Mouse (Mus musculus) liver, embryonic 11.5 days (tissue): ENCODE data around the gene Sdad1. TPM values are rescaled to one million over a fixed set of nuclear protein-coding genes. Genes with fewer than 3 reads are reported as not detected.
"Not testable (repeated sequence)": the region's sequence is repeated elsewhere in the genome, so short reads cannot be mapped to it uniquely, and the experiment has no call there.

Source experiments
- ATAC-seq: fragments of 200-750 bp; cut with Nextera tagmentation; replicated peaks from 2 replicates; pipeline ENCODE4 v1.8.0; 2017; ENCODE audit warnings: moderate number of reproducible peaks, mild to moderate bottlenecking, moderate TSS enrichment, moderate library complexity; ENCODE audit not compliant: low FRiP score
- DNase-seq: peaks from one replicate; pipeline ENCODE4 v3.0.0-alpha.2; 2017; ENCODE audit warnings: low spot score
- H3K27ac ChIP-seq: fragments of 300-500 bp; sonication (generic); 2 replicates; pipeline ENCODE4 v1.5.1; 2014; ENCODE audit warnings: mild to moderate bottlenecking, low read depth, low read length, control low read depth
- H3K27me3 ChIP-seq: fragments of 300-500 bp; sonication (generic); replicated peaks from 2 replicates; pipeline ENCODE4 v1.6.1; 2014; ENCODE audit warnings: low read length, mixed read lengths; ENCODE audit not compliant: control insufficient read depth, insufficient read depth
- H3K36me3 ChIP-seq: fragments of 300-500 bp; sonication (generic); 2 replicates; pipeline ENCODE4 v1.6.1; 2014; ENCODE audit warnings: mild to moderate bottlenecking, low read length, moderate library complexity, mixed read lengths; ENCODE audit not compliant: control insufficient read depth, insufficient read depth
- H3K4me1 ChIP-seq: fragments of 300-500 bp; sonication (generic); replicated peaks from 2 replicates; pipeline ENCODE4 v1.6.1; 2014; ENCODE audit warnings: low read length, mixed read lengths; ENCODE audit not compliant: control insufficient read depth, insufficient read depth
- H3K4me2 ChIP-seq: fragments of 300-500 bp; sonication (generic); 2 replicates; pipeline ENCODE4 v1.6.1; 2014; ENCODE audit warnings: mild to moderate bottlenecking, control low read depth, moderate library complexity
- H3K4me3 ChIP-seq: fragments of 300-500 bp; sonication (generic); 2 replicates; pipeline ENCODE4 v1.5.1; 2014; ENCODE audit warnings: low read depth, low read length, control low read depth
- H3K9ac ChIP-seq: fragments of 300-500 bp; sonication (generic); 2 replicates; pipeline ENCODE4 v1.6.1; 2014; ENCODE audit warnings: low read depth, low read length, control low read depth
- H3K9me3 ChIP-seq: fragments of 300-500 bp; sonication (generic); 2 replicates; pipeline ENCODE4 v1.6.1; 2016; ENCODE audit warnings: low read length, inconsistent platforms, mixed read lengths; ENCODE audit not compliant: control insufficient read depth
- WGBS: fragments of 180-500 bp; shearing (Covaris S2); extraction: QIAGEN DNeasy Blood & Tissue Kit; methylation state at CpG from one replicate; pipeline ENCODE4 v1.1.7; 2014; 5-methylcytosine and 5-hydroxymethylcytosine counted together
- polyA plus RNA-seq: library from polyadenylated mRNA; unstranded; fragments of >200 nt; fragmentation: Nextera tagmentation; extraction: Ambion mirVana; gene quantifications from 2 replicates; pipeline ENCODE4 v1.2.1, GENCODE M21; 2014

Gene Sdad1
- polyA plus RNA-seq: 48.7 and 52.9 TPM in 2 replicates

- WGBS: 2% methylated on average over 41 of the region's 41 CpGs
- H3K9ac ChIP-seq: peak within 1 kb of the TSS; percentile 83
- DNase-seq: peak; percentile 89
- H3K9me3 ChIP-seq: no peaks in the 10 kb centered on the region
- peak within 1 kb of the TSS; percentile 54; the same call in 1 of the 2 replicates for H3K27ac ChIP-seq
- peaks cover 11% of the 10 kb centered on the region for H3K36me3 ChIP-seq
- H3K4me2 ChIP-seq: peak within 1 kb of the TSS; percentile 65
- peak; percentile 89 for ATAC-seq
- peak within 1 kb of the TSS; percentile 83 for H3K4me3 ChIP-seq
- H3K27me3 ChIP-seq: no peaks in the 10 kb centered on the region
- peaks cover 14% of the 10 kb centered on the region for H3K4me1 ChIP-seq
Measured at GRCm38 (mm10) chr5:92309681-92310511, at the start of gene Sdad1. Gene Sdad1, minus strand, starts transcription at chr5:92310479.

DNA sequence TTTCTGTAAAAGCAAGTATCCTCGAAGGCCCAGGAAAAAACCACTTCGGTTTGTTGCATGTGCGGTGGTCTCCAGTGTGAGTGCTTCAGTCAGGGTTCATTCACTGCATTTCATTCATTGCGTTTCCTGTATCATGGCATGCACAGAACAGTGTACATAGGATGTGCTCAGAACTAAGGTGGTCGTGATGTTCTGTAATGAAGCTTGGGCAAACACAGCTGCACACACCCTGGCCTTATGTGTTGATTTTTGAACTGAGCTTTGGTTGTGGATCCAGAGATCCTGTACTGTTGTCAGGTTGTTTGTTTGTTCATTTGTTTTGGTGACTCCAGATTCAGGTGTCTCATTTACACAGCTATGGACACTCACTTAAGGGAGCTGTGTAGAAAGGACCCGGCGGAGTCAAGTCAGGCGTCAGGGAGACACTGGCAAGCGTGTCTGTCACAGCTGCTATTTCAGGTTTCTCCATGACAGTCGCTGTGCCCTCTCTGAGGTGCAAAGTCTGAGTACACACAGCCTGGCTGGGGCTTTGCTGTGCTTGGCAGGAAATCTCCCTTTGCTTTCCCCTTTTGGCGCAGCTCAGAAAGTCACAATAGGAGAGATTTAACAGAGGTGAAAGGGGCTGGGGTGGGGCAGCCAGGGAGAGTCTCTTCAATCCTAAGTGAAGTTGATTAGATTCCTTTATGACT lies 48.6 kb upstream of the Sdad1 start:
- DNase-seq: no peak
- WGBS: 74% methylated on average over 11 of the region's 11 CpGs
- no peaks in the 10 kb centered on the region for H3K4me1 ChIP-seq
- H3K4me3 ChIP-seq: no peak overlapping the region
- H3K9me3 ChIP-seq: no peaks in the 10 kb centered on the region
- no peaks in the 10 kb centered on the region for H3K27me3 ChIP-seq
- 0 out of 2 replicates have a peak overlapping the region, but pooled peaks have one; percentile 7 for H3K27ac ChIP-seq
- no peak overlapping the region for H3K4me2 ChIP-seq
- ATAC-seq: peak; percentile 39; the same call in 1 of the 2 replicates
- H3K9ac ChIP-seq: no peak overlapping the region
- H3K36me3 ChIP-seq: no peaks in the 10 kb centered on the region

- Histone ChIP-seq H3K36me3 (no peaks in the 10 kb centered on the region), H3K9ac (no peak overlapping the region), H3K27ac (no peak overlapping the region), H3K4me3 (no peak overlapping the region), H3K27me3 (no peaks in the 10 kb centered on the region), H3K9me3 (no peaks in the 10 kb centered on the region), H3K4me2 (no peak overlapping the region), H3K4me1 (no peaks in the 10 kb centered on the region)
- WGBS: 27% methylated on average over 12 of the region's 12 CpGs
- ATAC-seq (no peak), DNase-seq (no peak)
Measured at GRCm38 (mm10) chr5:92358033-92358432, 47.8 kb upstream of the Sdad1 start.

- Histone ChIP-seq H3K4me1 (peaks cover 5% of the 10 kb centered on the region; the same call in 1 of the 2 replicates), H3K27me3 (no peaks in the 10 kb centered on the region), H3K4me3 (peak overlapping the region; percentile 40), H3K9ac (0 out of 2 replicates have a peak overlapping the region, but pooled peaks have one; percentile 30), H3K9me3 (no peaks in the 10 kb centered on the region), H3K27ac (no peak overlapping the region; the same call in 1 of the 2 replicates), H3K36me3 (no peaks in the 10 kb centered on the region), H3K4me2 (peak overlapping the region; percentile 61)
- peak; percentile 45 for DNase-seq
- ATAC-seq: 0 out of 2 replicates have a peak, but pooled peaks have one; percentile 55
- 40% methylated on average over 11 of the region's 11 CpGs for whole genome bisulfite sequencing
Measured at GRCm38 (mm10) chr5:92353517-92353916, 43.2 kb upstream of the Sdad1 start.

- ATAC-seq, H3K9me3 ChIP-seq, H3K36me3 ChIP-seq, H3K4me1 ChIP-seq, H3K27me3 ChIP-seq, H3K4me3 ChIP-seq, DNase-seq, H3K27ac ChIP-seq, H3K9ac ChIP-seq: not testable (repeated sequence)
- 61% methylated on average over 4 of the region's 4 CpGs for WGBS
- peak overlapping the region; percentile 61 for H3K4me2 ChIP-seq
Measured at GRCm38 (mm10) chr5:92352716-92353115, 42.4 kb upstream of the Sdad1 start.

GRCm38 (mm10) chr5:92349731-92350130 lies 39.5 kb upstream of the Sdad1 start:
- Histone ChIP-seq H3K27ac (no peak overlapping the region), H3K4me2 (no peak overlapping the region), H3K36me3 (no peaks in the 10 kb centered on the region), H3K4me3 (no peak overlapping the region), H3K4me1 (peaks cover 8% of the 10 kb centered on the region; the same call in 1 of the 2 replicates), H3K9me3 (no peaks in the 10 kb centered on the region), H3K9ac (no peak overlapping the region), H3K27me3 (no peaks in the 10 kb centered on the region; the same call in none of the 2 replicates)
- DNase-seq: no peak
- no peak for ATAC-seq
- 79% methylated on average over 7 of the region's 7 CpGs for WGBS

DNA sequence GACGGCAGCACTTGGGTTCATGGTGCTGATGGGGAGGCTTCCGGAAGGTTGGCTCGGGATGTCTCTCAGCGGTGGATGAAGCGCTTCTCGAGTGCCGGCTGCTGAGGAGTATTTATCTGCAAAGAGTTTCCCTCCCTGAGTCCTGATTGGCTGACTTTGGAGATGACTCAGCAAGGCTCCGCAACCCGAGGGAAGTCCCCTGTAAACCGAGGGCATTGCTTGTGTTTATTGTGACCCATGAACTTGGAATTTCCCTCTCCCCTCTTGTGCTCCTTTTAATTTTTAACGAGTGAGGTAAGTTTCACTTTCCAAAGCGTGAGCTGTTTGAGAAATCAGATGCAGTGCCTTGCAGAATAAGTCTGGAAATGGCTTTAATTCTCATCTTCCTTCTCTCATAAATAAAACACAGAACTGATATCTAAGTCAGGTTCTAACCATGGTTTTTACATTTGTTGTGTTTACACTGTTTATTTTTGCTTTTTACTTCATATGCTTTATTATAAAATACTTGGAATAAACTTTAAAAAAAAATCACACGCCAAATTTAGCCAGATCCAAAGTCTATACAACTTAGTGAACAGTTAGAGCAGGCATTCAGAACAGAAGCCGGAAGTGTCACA lies 38.6 kb upstream of the Sdad1 start, which contains the start of gene Cxcl10:
Gene Cxcl10, minus strand, starts transcription at position 96 of the 620 bp plus-strand sequence.
- DNase-seq (peak; percentile 56), ATAC-seq (peak; percentile 82)
- 16% methylated on average over 14 of the region's 14 CpGs for WGBS
- Histone ChIP-seq H3K4me3 (peak within 1 kb of the TSS; percentile 14; the same call in 1 of the 2 replicates), H3K36me3 (no peaks in the 10 kb centered on the region), H3K9ac (no peak within 1 kb of the TSS), H3K4me1 (peaks cover 8% of the 10 kb centered on the region; the same call in 1 of the 2 replicates), H3K9me3 (no peaks in the 10 kb centered on the region), H3K4me2 (peak within 1 kb of the TSS; percentile 56), H3K27ac (no peak within 1 kb of the TSS), H3K27me3 (no peaks in the 10 kb centered on the region; the same call in none of the 2 replicates)

GRCm38 (mm10) chr5:92345006-92345405 lies 34.7 kb upstream of the Sdad1 start:
- Histone ChIP-seq H3K9me3 (no peaks in the 10 kb centered on the region), H3K4me1 (peaks cover 8% of the 10 kb centered on the region; the same call in 1 of the 2 replicates), H3K27ac (no peak overlapping the region), H3K4me2 (no peak overlapping the region), H3K4me3 (no peak overlapping the region), H3K36me3 (no peaks in the 10 kb centered on the region), H3K27me3 (no peaks in the 10 kb centered on the region; the same call in none of the 2 replicates), H3K9ac (no peak overlapping the region)
- DNase-seq (no peak), ATAC-seq (no peak)
- WGBS: 79% methylated on average over 8 of the region's 8 CpGs
